Mouse (Mus musculus): ENCODE data around the gene Uqcrh. TPM values are rescaled to one million over a fixed set of nuclear protein-coding genes. Genes with fewer than 3 reads are reported as not detected.
A peak's percentile ranks its signal among the peaks of the same experiment; 100 is the strongest.

The Uqcrh gene
- total RNA-seq, 2 experiments from 2014 or later = 483 to 1,202 TPM

DNA sequence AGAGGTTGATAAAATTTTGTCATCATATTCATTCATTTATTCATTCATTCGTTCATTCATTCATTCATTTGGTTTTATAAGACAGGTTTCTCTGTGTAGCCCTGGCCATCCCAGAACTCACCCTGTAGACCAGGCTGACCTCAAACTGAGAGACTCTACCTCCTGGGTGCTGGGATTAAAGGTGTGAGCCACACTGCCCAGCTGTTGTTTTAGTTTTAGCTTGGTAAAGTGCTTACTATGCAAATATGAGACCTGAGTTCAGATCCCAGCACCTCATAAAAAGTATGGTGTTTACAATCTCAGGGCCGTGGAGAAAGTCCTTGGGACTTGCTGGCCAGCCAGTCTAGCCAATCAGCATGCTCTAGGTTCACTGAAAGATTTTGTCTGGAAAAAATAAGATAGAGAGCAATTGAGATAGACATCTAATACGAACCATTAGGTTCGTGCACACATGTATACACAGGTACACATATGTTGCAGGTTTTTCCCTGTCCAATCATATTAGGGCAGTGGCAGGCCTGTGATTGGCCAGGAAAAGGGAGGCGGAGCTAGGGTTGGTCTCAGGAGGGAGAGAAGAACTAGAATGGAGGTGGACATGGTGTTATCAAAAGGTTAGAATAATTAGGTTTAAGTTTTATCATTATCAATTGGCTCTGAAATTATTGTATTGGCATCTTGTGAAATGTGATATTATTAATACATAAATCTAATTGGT is 15.7 kb downstream of the Uqcrh start:
- ATAC-seq (replicated peaks; ENCODE audit: low FRiP score, low TSS enrichment, poor library complexity, severe bottlenecking) = no peak

DNA sequence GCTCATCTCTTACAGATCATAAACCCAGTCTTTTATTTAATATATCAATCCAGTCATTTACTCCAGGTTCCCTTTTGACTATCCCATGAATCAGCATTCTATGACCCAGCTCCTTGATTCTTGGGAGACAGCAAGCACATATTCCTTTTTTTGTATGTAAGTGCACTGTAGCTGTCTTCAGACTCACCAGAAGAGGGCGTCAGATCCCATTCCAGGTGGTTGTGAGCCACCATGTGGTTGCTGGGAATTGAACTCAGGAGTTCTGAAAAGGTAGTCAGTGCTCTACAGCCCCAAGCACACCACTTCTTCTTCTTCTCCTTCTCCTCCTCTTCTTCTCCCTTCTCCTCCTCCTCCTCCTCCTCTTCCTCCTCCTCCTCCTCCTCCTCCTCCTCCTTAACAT is 17.3 kb downstream of the Uqcrh start:
- ATAC-seq (replicated peaks; ENCODE audit: low FRiP score, low TSS enrichment, poor library complexity, severe bottlenecking) = no peak

- peak; percentile 96 for ATAC-seq (replicated peaks; ENCODE audit: low FRiP score, low TSS enrichment, poor library complexity, severe bottlenecking)
These were observed 21.4 kb downstream of the Uqcrh start, which contains the start of gene Nsun4 for GRCm38 (mm10) chr4:116053399-116053961. Nsun4 (minus strand) TSS chr4:116053876.

- peak; percentile 22; the same call in 1 of the 2 replicates for ATAC-seq (replicated peaks; ENCODE audit: low FRiP score, low TSS enrichment, poor library complexity, severe bottlenecking)
These were observed 22.2 kb downstream of the Uqcrh start for GRCm38 (mm10) chr4:116052526-116053293.

DNA sequence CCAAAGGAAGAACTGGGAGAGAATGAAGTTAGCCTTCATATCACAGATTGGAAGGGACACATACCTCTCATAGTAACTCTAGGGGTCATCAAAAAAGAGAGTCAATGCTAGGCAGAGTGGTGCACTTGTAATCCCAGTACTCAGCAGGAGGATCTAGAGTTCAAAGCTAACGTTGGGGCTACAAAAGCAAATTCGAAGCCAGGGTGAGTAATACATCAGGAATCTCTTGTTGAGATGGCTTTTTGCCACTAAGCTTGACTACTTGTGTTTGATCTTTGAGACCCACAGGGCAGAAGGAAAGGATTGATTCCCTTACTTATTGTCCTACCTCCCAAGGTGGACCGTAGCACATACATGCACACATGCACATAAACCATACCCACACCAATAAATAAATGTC is 25.7 kb downstream of the Uqcrh start:
- no peak for ATAC-seq (replicated peaks; ENCODE audit: low FRiP score, low TSS enrichment, poor library complexity, severe bottlenecking)

- ATAC-seq (replicated peaks; ENCODE audit: low FRiP score, low TSS enrichment, poor library complexity, severe bottlenecking) = no peak
These were observed 26.5 kb downstream of the Uqcrh start for GRCm38 (mm10) chr4:116048130-116048920.

GRCm38 (mm10) chr4:116047681-116048080 is 27.2 kb downstream of the Uqcrh start:
- no peak for ATAC-seq (replicated peaks; ENCODE audit: low FRiP score, low TSS enrichment, poor library complexity, severe bottlenecking)

GRCm38 (mm10) chr4:116046604-116047003 is 28.3 kb downstream of the Uqcrh start:
- ATAC-seq (replicated peaks; ENCODE audit: low FRiP score, low TSS enrichment, poor library complexity, severe bottlenecking) = no peak

GRCm38 (mm10) chr4:116042186-116042585 is 32.7 kb downstream of the Uqcrh start:
- ATAC-seq (replicated peaks; ENCODE audit: low FRiP score, low TSS enrichment, poor library complexity, severe bottlenecking) = no peak; the same call in 1 of the 2 replicates

DNA sequence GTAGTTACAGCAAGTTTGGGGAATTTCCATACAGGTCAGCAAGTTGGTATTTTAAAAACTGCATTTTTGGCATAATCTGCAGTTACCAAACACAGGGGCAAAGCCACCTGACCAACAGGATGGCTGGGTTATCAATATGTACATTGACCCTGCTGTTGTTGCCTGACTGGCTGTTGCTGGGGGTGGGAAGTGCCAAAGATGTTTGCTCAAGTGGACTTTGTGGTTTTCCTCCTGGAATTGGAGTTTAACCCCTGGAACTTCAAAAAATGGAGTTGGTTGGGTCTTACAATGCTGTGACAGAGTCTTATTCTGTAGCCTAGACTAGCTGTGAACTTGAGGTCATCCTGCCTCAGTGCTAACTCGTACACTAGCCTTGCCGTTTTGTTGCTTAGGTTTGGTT is 34.4 kb downstream of the Uqcrh start:
- ATAC-seq (replicated peaks; ENCODE audit: low FRiP score, low TSS enrichment, poor library complexity, severe bottlenecking) = no peak

DNA sequence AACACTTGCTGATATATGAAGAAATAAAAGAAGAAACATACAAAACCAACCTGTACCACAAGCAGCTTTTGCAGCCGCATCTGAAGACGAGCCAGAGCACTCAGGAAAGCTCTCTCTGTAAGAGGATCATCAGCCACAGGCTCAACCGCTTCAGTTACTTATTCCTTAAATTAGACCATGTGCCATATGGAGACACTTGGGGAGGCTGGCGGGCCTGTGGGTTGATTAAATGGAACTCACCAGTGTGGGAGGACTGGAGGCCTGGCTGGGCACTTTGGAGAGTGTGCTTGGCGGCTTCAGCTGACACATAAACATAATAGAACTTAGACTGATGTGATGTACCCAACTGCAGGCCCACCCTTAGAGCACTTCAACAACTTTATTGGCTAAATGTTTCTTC is 41.5 kb downstream of the Uqcrh start:
- no peak for ATAC-seq (replicated peaks; ENCODE audit: low FRiP score, low TSS enrichment, poor library complexity, severe bottlenecking)

DNA sequence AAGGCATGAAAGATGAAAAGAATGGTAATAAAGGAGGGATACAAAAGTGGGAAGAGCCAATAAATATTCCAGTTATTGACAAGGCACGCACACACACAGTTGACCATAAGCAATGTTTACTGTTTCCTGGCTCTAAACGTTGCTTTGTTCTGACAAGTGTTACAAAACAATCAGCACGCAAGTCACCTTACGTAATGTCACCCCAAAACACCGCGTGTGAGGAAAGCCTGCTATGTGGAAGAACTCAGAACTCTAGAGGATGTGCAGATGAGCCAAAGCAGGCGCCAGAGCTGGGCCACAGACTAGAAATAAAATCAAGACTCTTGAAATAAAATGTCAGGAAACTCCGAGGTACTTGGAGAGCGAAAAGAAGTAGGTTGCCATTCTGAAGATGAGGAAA is 42.0 kb downstream of the Uqcrh start:
- ATAC-seq (replicated peaks; ENCODE audit: low FRiP score, low TSS enrichment, poor library complexity, severe bottlenecking) = no peak

DNA sequence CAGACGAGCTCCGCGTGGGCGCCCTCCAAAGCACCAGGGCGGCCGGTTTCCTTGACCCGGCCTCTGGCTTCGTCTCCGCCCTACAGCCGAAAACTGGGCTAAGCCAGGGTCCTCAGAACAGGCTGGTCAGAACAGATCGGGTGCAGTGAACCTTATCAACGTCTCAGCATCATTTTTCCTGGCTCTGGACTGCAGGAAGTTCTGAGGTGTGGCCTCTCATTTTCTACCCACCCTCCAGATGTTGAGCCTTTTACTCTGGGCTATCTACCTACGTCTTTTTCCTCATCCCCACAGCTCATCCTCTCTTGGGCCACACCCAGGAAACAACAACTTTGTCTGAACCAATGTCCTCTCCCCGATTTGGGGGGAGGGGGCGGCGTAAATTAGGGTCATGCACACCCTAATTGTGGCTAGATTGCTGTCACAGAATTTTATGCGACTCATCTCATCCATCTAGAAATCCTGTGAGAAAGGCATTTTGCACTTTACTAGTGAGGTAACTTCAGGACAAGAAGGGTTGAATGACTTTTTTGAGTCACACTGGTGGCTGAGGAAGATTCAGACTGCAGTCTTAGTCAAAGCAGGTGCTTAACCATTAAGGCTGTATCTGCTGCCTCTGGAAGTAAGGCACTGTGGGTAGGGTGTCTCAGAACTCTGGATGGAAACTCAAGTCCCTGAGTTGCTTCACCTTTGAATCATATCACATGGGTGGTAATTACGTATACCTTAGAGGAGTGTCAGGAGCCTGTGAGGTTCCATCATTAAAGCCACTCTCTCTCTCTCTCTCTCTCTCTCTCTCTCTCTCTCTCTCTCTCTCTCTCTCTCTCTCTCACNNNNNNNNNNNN is 56.7 kb downstream of the Uqcrh start, which contains the start of gene Faah:
TSS of gene Faah (minus strand) at position 25 of the 845 bp plus-strand sequence.
- ATAC-seq (replicated peaks; ENCODE audit: low FRiP score, low TSS enrichment, poor library complexity, severe bottlenecking) = peak; percentile 26; the same call in 1 of the 2 replicates

DNA sequence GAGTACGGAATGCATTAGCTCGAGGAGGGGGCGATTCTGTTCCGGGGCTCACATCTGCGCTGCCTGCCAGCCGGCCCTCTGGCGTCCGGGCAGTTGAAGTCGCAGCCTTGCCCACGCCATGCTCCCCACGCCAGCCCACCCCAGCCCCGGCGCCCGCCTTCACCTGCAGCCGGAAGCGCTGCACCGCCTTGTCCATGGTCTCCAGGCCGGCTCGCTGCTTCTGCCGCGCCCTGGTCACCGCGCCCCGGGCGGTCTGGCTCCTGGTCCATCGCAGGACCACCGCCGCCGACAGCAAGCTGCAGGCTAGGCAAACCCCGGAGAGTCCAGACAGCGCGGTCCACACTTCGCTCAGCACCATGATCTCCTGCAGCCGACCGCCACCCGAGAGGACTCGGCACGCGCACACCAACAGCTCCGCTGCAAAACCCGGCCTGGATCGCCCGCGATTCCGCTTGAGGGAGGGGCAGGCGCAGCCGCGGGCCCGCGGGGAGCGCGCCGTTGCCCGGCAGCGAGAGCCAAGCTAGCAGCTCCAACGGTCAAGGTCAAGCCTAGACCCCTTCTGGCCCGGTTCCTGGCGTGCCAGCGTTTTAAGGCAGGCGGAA is 57.5 kb downstream of the Uqcrh start:
- ATAC-seq (replicated peaks; ENCODE audit: low FRiP score, low TSS enrichment, poor library complexity, severe bottlenecking) = peak; percentile 84

Other genes with a start within 250 kb of the Uqcrh start
- gene Mob3c, start 247.0 kb downstream of the Uqcrh start, total RNA-seq (2014; fragmentation: Nextera tagmentation) = 7.0 and 9.8 TPM in 2 replicates
- 14.2 and 19.3 TPM in 2 replicates for gene Mob3c, start 247.0 kb downstream of the Uqcrh start, total RNA-seq (2017)
- gene Mknk1, start 235.9 kb downstream of the Uqcrh start, total RNA-seq (2014; fragmentation: Nextera tagmentation) = 31.4 and 41.8 TPM in 2 replicates
- gene Mknk1, start 235.9 kb downstream of the Uqcrh start, total RNA-seq (2017) = 57.6 and 58.8 TPM in 2 replicates
- gene Kncn, start 190.7 kb downstream of the Uqcrh start, total RNA-seq (2014; fragmentation: Nextera tagmentation) = not detected in 2 replicates
- not detected in 2 replicates for gene Kncn, start 190.7 kb downstream of the Uqcrh start, total RNA-seq (2017)
- gene 6430628N08Rik, start 184.4 kb downstream of the Uqcrh start, total RNA-seq (2014; fragmentation: Nextera tagmentation) = not detected in 2 replicates
- gene 6430628N08Rik, start 184.4 kb downstream of the Uqcrh start, total RNA-seq (2017) = not detected in 2 replicates
- gene Dmbx1, start 135.1 kb downstream of the Uqcrh start, total RNA-seq (2014; fragmentation: Nextera tagmentation) = not detected in 2 replicates
- not detected in 2 replicates for gene Dmbx1, start 135.1 kb downstream of the Uqcrh start, total RNA-seq (2017)
- gene Faah, start 57.1 kb downstream of the Uqcrh start, total RNA-seq (2014; fragmentation: Nextera tagmentation) = 1.4 and 5.0 TPM in 2 replicates
- 0.85 and 2.3 TPM in 2 replicates for gene Faah, start 57.1 kb downstream of the Uqcrh start, total RNA-seq (2017)
- 11.5 and 12.5 TPM in 2 replicates for gene Nsun4, start 21.2 kb downstream of the Uqcrh start, total RNA-seq (2014; fragmentation: Nextera tagmentation)
- gene Nsun4, start 21.2 kb downstream of the Uqcrh start, total RNA-seq (2017) = 11.2 and 12.5 TPM in 2 replicates
- gene Lrrc41, start 198 bp upstream of the Uqcrh start, total RNA-seq (2014; fragmentation: Nextera tagmentation) = 29.8 and 30.8 TPM in 2 replicates
- 16.4 and 20.6 TPM in 2 replicates for gene Lrrc41, start 198 bp upstream of the Uqcrh start, total RNA-seq (2017)
- gene Rad54l, start 48.6 kb upstream of the Uqcrh start, total RNA-seq (2014; fragmentation: Nextera tagmentation) = 49.4 and 50.1 TPM in 2 replicates
- 23.0 and 35.2 TPM in 2 replicates for gene Rad54l, start 48.6 kb upstream of the Uqcrh start, total RNA-seq (2017)
- 26.4 and 31.7 TPM in 2 replicates for gene Pomgnt1, start 48.8 kb upstream of the Uqcrh start, total RNA-seq (2014; fragmentation: Nextera tagmentation)
- 15.0 and 26.1 TPM in 2 replicates for gene Pomgnt1, start 48.8 kb upstream of the Uqcrh start, total RNA-seq (2017)
- gene Lurap1, start 76.3 kb upstream of the Uqcrh start, total RNA-seq (2014; fragmentation: Nextera tagmentation) = not detected in 2 replicates
- gene Lurap1, start 76.3 kb upstream of the Uqcrh start, total RNA-seq (2017) = 0.14 and 0.15 TPM in 2 replicates
- gene Tspan1, start 92.5 kb upstream of the Uqcrh start, total RNA-seq (2014; fragmentation: Nextera tagmentation) = not detected in 2 replicates
- not detected in 2 replicates for gene Tspan1, start 92.5 kb upstream of the Uqcrh start, total RNA-seq (2017)
- not detected in 2 replicates for gene 1700042G07Rik, start 98.3 kb upstream of the Uqcrh start, total RNA-seq (2014; fragmentation: Nextera tagmentation)
- not detected in 2 replicates for gene 1700042G07Rik, start 98.3 kb upstream of the Uqcrh start, total RNA-seq (2017)
- gene Gm49337, start 98.3 kb upstream of the Uqcrh start, total RNA-seq (2014; fragmentation: Nextera tagmentation) = not detected in 2 replicates
- not detected in 2 replicates for gene Gm49337, start 98.3 kb upstream of the Uqcrh start, total RNA-seq (2017)
- gene Pik3r3, start 146.5 kb upstream of the Uqcrh start, total RNA-seq (2014; fragmentation: Nextera tagmentation) = 0.20 and 0.52 TPM in 2 replicates
- 1.9 and 3.4 TPM in 2 replicates for gene Pik3r3, start 146.5 kb upstream of the Uqcrh start, total RNA-seq (2017)